Mouse (Mus musculus): ENCODE measurements around the gene Adam12. TPM values are rescaled to one million over a fixed set of nuclear protein-coding genes. Genes with fewer than 3 reads are reported as not detected.

Adam12 gene
- polyA plus RNA-seq, 1 experiment from 2014 or later: 50.9 TPM

GRCm38 (mm10) chr7:134042614-134043013, 189.3 kb downstream of the Adam12 start:
- Histone ChIP-seq H3K27me3 (ENCODE audit: insufficient read depth, low read length) (no peaks in the 10 kb centered on the region), H3K9ac (no peak overlapping the region), H3K4me3 (ENCODE audit: low read depth, low read length) (no peak overlapping the region), H3K4me1 (ENCODE audit: insufficient read depth) (no peaks in the 10 kb centered on the region), H3K4me2 (no peak overlapping the region), H3K27ac (ENCODE audit: low read depth) (no peak overlapping the region), H3K36me3 (ENCODE audit: insufficient read depth) (no peaks in the 10 kb centered on the region), H3K9me3 (ENCODE audit: low read depth, low read length) (no peaks in the 10 kb centered on the region)
- ATAC-seq (ENCODE audit: insufficient read depth) (no peak), DNase-seq (no peak)
- TF ChIP-seq CTCF (IDR thresholded peaks at IDR 0.05; ENCODE audit: low read depth): no peak

GRCm38 (mm10) chr7:134033939-134034338, 198.0 kb downstream of the Adam12 start:
- ATAC-seq (ENCODE audit: insufficient read depth) (peak; percentile 60; the same call in 1 of the 2 replicates), DNase-seq (peak; percentile 38)
- no peak for TF ChIP-seq CTCF (IDR thresholded peaks at IDR 0.05; ENCODE audit: low read depth)
- H3K4me3 ChIP-seq (ENCODE audit: low read depth, low read length): no peak overlapping the region
- no peaks in the 10 kb centered on the region for H3K27me3 ChIP-seq (ENCODE audit: insufficient read depth, low read length)
- peak overlapping the region; percentile 24; the same call in 1 of the 2 replicates for H3K27ac ChIP-seq (ENCODE audit: low read depth)
- no peak overlapping the region for H3K9ac ChIP-seq
- H3K4me2 ChIP-seq: no peak overlapping the region
- H3K4me1 ChIP-seq (ENCODE audit: insufficient read depth): peaks cover 10% of the 10 kb centered on the region
- no peaks in the 10 kb centered on the region for H3K36me3 ChIP-seq (ENCODE audit: insufficient read depth)
- no peaks in the 10 kb centered on the region for H3K9me3 ChIP-seq (ENCODE audit: low read depth, low read length)
- WGBS: 75% methylated on average over 2 of the region's 2 CpGs

- Histone ChIP-seq H3K36me3 (ENCODE audit: insufficient read depth) (no peaks in the 10 kb centered on the region), H3K4me1 (ENCODE audit: insufficient read depth) (peaks cover 10% of the 10 kb centered on the region), H3K27me3 (ENCODE audit: insufficient read depth, low read length) (no peaks in the 10 kb centered on the region), H3K4me3 (ENCODE audit: low read depth, low read length) (no peak overlapping the region), H3K9me3 (ENCODE audit: low read depth, low read length) (no peaks in the 10 kb centered on the region), H3K27ac (ENCODE audit: low read depth) (peak overlapping the region; percentile 79), H3K9ac (no peak overlapping the region; the same call in 1 of the 2 replicates), H3K4me2 (no peak overlapping the region)
- no peak for TF ChIP-seq CTCF (IDR thresholded peaks at IDR 0.05; ENCODE audit: low read depth)
- ATAC-seq (ENCODE audit: insufficient read depth) (peak; percentile 61; the same call in 1 of the 2 replicates), DNase-seq (peak; percentile 44)
- WGBS: 26% methylated on average over 6 of the region's 6 CpGs
These were observed 199.0 kb downstream of the Adam12 start for GRCm38 (mm10) chr7:134032959-134033366.

- no peak overlapping the region for H3K4me2 ChIP-seq
- no peak overlapping the region for H3K4me3 ChIP-seq (ENCODE audit: low read depth, low read length)
- no peaks in the 10 kb centered on the region for H3K9me3 ChIP-seq (ENCODE audit: low read depth, low read length)
- no peak for TF ChIP-seq CTCF (IDR thresholded peaks at IDR 0.05; ENCODE audit: low read depth)
- H3K27ac ChIP-seq (ENCODE audit: low read depth): 0 out of 2 replicates have a peak overlapping the region, but pooled peaks have one; percentile 33
- ATAC-seq (ENCODE audit: insufficient read depth): no peak
- H3K27me3 ChIP-seq (ENCODE audit: insufficient read depth, low read length): no peaks in the 10 kb centered on the region
- 78% methylated on average over 6 of the region's 6 CpGs for WGBS
- H3K4me1 ChIP-seq (ENCODE audit: insufficient read depth): peaks cover 15% of the 10 kb centered on the region
- H3K36me3 ChIP-seq (ENCODE audit: insufficient read depth): no peaks in the 10 kb centered on the region
- DNase-seq: no peak
- no peak overlapping the region for H3K9ac ChIP-seq
These were observed 200.2 kb downstream of the Adam12 start for GRCm38 (mm10) chr7:134031787-134032186.

- Histone ChIP-seq H3K27me3 (ENCODE audit: insufficient read depth, low read length) (no peaks in the 10 kb centered on the region), H3K4me2 (no peak overlapping the region), H3K4me1 (ENCODE audit: insufficient read depth) (peaks cover 20% of the 10 kb centered on the region), H3K27ac (ENCODE audit: low read depth) (peak overlapping the region; percentile 33; the same call in 1 of the 2 replicates), H3K9me3 (ENCODE audit: low read depth, low read length) (no peaks in the 10 kb centered on the region), H3K36me3 (ENCODE audit: insufficient read depth) (no peaks in the 10 kb centered on the region), H3K4me3 (ENCODE audit: low read depth, low read length) (no peak overlapping the region), H3K9ac (no peak overlapping the region)
- no peak for TF ChIP-seq CTCF (IDR thresholded peaks at IDR 0.05; ENCODE audit: low read depth)
- no peak for ATAC-seq (ENCODE audit: insufficient read depth)
- 53% methylated on average over 2 of the region's 2 CpGs for WGBS
- no peak for DNase-seq
These were observed 200.7 kb downstream of the Adam12 start for GRCm38 (mm10) chr7:134031256-134031655.

- no peak for ATAC-seq (ENCODE audit: insufficient read depth)
- Histone ChIP-seq H3K27me3 (ENCODE audit: insufficient read depth, low read length) (no peaks in the 10 kb centered on the region), H3K36me3 (ENCODE audit: insufficient read depth) (0 out of 2 replicates have a peak, but pooled peaks cover 3% of the 10 kb centered on the region), H3K4me3 (ENCODE audit: low read depth, low read length) (no peak overlapping the region), H3K4me1 (ENCODE audit: insufficient read depth) (peaks cover 23% of the 10 kb centered on the region), H3K9ac (no peak overlapping the region), H3K27ac (ENCODE audit: low read depth) (no peak overlapping the region), H3K4me2 (no peak overlapping the region), H3K9me3 (ENCODE audit: low read depth, low read length) (no peaks in the 10 kb centered on the region)
- no peak for TF ChIP-seq CTCF (IDR thresholded peaks at IDR 0.05; ENCODE audit: low read depth)
- 70% methylated on average over 7 of the region's 7 CpGs for WGBS
- no peak for DNase-seq
These were observed 203.6 kb downstream of the Adam12 start for GRCm38 (mm10) chr7:134028281-134028830.

GRCm38 (mm10) chr7:134027020-134027415, 204.9 kb downstream of the Adam12 start:
- H3K9ac ChIP-seq: no peak overlapping the region
- no peaks in the 10 kb centered on the region for H3K27me3 ChIP-seq (ENCODE audit: insufficient read depth, low read length)
- peak overlapping the region; percentile 71 for H3K27ac ChIP-seq (ENCODE audit: low read depth)
- no peak overlapping the region for H3K4me3 ChIP-seq (ENCODE audit: low read depth, low read length)
- H3K36me3 ChIP-seq (ENCODE audit: insufficient read depth): 0 out of 2 replicates have a peak, but pooled peaks cover 3% of the 10 kb centered on the region
- H3K4me1 ChIP-seq (ENCODE audit: insufficient read depth): peaks cover 19% of the 10 kb centered on the region
- no peak for ATAC-seq (ENCODE audit: insufficient read depth)
- H3K4me2 ChIP-seq: no peak overlapping the region
- DNase-seq: no peak
- no peak for TF ChIP-seq CTCF (IDR thresholded peaks at IDR 0.05; ENCODE audit: low read depth)
- no peaks in the 10 kb centered on the region for H3K9me3 ChIP-seq (ENCODE audit: low read depth, low read length)
- 68% methylated on average over 5 of the region's 5 CpGs for WGBS

All from lung, embryonic 14.5 days (tissue).